Mouse (Mus musculus): Measurements from ENCODE around the gene Anks1. TPM values are rescaled to one million over a fixed set of nuclear protein-coding genes. Genes with fewer than 3 reads are reported as not detected.

Anks1 gene
- polyA plus RNA-seq, 1 experiment from 2014 or later: 21.4 TPM

DNA sequence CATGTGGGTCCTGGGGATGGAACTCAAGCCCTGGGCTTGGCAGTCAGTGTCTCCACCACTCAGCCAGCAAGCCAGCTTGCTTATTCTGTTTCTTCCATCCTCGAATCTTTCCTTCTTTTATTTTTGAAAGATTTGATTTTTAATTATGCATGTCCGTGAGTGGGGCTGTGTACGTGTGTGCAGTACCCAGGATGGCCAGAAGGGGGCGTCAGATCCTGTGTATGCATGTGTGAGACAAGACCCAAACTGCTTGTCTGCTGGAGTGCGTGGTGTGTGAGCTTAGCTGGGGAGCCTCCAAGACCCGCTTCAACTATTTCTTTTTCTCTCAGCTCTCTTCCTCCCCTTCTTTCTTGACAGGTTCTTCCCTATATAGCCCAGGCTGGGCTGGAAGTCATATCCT, 197.2 kb downstream of the Anks1 start:
- Histone ChIP-seq H3K36me3 (replicated peaks) (0 out of 2 replicates have a peak, but pooled peaks cover 3% of the 10 kb centered on the region), H3K27me3 (ENCODE audit: poor library complexity, severe bottlenecking) (0 out of 2 replicates have a peak, but pooled peaks cover 7% of the 10 kb centered on the region), H3K9me3 (peaks cover 5% of the 10 kb centered on the region), H3K4me3 (no peak overlapping the region), H3K4me1 (peaks cover 49% of the 10 kb centered on the region), H3K27ac (peak overlapping the region; percentile 83)
- no peak for DNase-seq (ENCODE audit: extremely low spot score, low spot score)
- WGBS: 85% methylated on average over 6 of the region's 6 CpGs

DNA sequence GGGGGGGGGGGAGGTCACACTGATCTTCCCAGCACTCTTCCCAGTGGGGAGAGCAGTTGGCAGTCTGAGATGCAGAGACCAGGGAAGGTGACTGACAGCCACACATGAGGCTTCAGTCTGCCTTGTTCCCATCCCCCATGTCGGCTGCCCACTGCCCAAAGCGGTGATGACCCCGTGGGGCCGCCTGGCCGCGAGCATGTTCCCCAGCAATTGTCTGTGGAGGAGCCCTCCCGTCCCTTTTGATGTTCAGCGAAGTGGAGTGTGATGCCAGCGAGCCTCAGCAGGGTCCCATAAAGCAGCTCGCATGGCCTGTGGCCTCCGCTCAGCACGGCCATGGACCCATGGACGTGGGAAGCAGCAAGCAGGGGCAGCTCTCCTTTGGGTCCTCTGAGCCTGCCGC, 198.2 kb downstream of the Anks1 start:
- H3K9me3 ChIP-seq: peaks cover 7% of the 10 kb centered on the region
- H3K36me3 ChIP-seq (replicated peaks): 0 out of 2 replicates have a peak, but pooled peaks cover 3% of the 10 kb centered on the region
- 0 out of 2 replicates have a peak, but pooled peaks cover 7% of the 10 kb centered on the region for H3K27me3 ChIP-seq (ENCODE audit: poor library complexity, severe bottlenecking)
- H3K4me3 ChIP-seq: peak overlapping the region; percentile 16
- DNase-seq (ENCODE audit: extremely low spot score, low spot score): peak; percentile 67
- peaks cover 43% of the 10 kb centered on the region for H3K4me1 ChIP-seq
- 14% methylated on average over 14 of the region's 14 CpGs for WGBS
- peak overlapping the region; percentile 83 for H3K27ac ChIP-seq

- peaks cover 11% of the 10 kb centered on the region for H3K9me3 ChIP-seq
- H3K36me3 ChIP-seq (replicated peaks): 0 out of 2 replicates have a peak, but pooled peaks cover 3% of the 10 kb centered on the region
- DNase-seq (ENCODE audit: extremely low spot score, low spot score): no peak
- no peaks in the 10 kb centered on the region for H3K27me3 ChIP-seq (ENCODE audit: poor library complexity, severe bottlenecking)
- H3K4me3 ChIP-seq: no peak overlapping the region
- peak overlapping the region; percentile 56; the same call in 1 of the 2 replicates for H3K27ac ChIP-seq
- H3K4me1 ChIP-seq: peaks cover 60% of the 10 kb centered on the region
- WGBS: 95% methylated on average over 8 of the region's 8 CpGs
Measured at GRCm38 (mm10) chr17:28112266-28112665, 203.2 kb downstream of the Anks1 start.

Other genes starting within 250 kb of the Anks1 start
- 0.31 TPM in 1 of 2 replicates, not detected in the other for gene Spdef, start 180.4 kb upstream of the Anks1 start, polyA plus RNA-seq (2016; fragmentation: Nextera tagmentation; extraction: Ambion mirVana)
- gene D17Wsu92e, start 88.7 kb upstream of the Anks1 start, polyA plus RNA-seq (2016; fragmentation: Nextera tagmentation; extraction: Ambion mirVana): 12.4 and 13.5 TPM in 2 replicates
- gene Snrpc, start 71.2 kb upstream of the Anks1 start, polyA plus RNA-seq (2016; fragmentation: Nextera tagmentation; extraction: Ambion mirVana): 413 and 428 TPM in 2 replicates
- gene Uhrf1bp1, start 52.9 kb upstream of the Anks1 start, polyA plus RNA-seq (2016; fragmentation: Nextera tagmentation; extraction: Ambion mirVana): 8.5 and 9.3 TPM in 2 replicates
- 91.4 and 92.6 TPM in 2 replicates for gene Taf11, start 538 bp downstream of the Anks1 start, polyA plus RNA-seq (2016; fragmentation: Nextera tagmentation; extraction: Ambion mirVana)
- gene Tcp11, start 171.3 kb downstream of the Anks1 start, polyA plus RNA-seq (2016; fragmentation: Nextera tagmentation; extraction: Ambion mirVana): 0.68 and 0.85 TPM in 2 replicates
- 11.5 and 13.9 TPM in 2 replicates for gene Scube3, start 232.8 kb downstream of the Anks1 start, polyA plus RNA-seq (2016; fragmentation: Nextera tagmentation; extraction: Ambion mirVana)

Measured in forebrain, embryonic 10.5 days (tissue).